Mouse (Mus musculus) embryo, embryonic 11.5 days (tissue): ENCODE measurements around the gene Dtnb.

Source experiments
- DNase-seq: peaks from one replicate; pipeline ENCODE4 v3.0.0-alpha.2; 2012; ENCODE audit warnings: low read depth, low spot score

Dtnb gene

DNA sequence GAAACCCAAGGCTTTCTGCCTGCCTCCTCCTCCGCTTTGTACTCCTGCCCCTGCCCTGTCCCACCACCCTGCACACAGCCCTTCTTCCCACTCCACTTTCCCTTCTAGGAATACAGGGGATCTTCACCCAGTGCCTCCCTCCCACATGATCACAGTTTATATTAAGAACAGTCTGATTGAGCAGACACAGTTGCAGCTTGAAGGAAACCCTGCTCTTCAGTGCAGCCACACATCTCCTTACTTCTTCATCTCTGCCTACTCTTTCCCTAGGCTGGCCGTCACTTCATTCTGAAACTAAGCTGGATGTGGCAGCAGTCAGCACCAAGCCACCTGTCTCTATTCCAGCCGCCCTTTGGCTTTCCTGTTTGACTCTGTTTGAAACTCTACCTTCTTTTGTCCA lies 201.5 kb downstream of the Dtnb start:
- DNase-seq: no peak

DNA sequence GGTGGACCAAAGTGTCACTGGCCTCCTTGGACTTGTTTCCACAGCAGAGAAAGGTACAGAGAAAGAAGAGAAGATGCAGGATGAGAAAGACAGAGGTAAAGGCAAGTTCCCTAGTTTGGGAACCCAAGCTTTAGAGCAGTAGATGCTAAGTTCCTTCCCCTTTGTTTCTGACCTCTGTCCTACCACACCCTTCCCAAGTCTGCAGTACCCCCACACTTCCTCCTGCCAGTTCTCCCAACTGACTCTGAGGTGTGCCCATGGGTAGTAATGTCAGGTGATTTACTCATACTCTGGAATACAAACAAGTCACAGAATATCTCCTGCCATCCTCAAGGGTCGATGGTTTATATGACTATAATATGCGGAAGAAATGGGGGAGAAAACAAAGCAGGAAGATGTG lies 203.8 kb downstream of the Dtnb start:
- no peak for DNase-seq

GRCm38 (mm10) chr12:3777682-3778081 lies 205.5 kb downstream of the Dtnb start:
- DNase-seq: no peak

DNA sequence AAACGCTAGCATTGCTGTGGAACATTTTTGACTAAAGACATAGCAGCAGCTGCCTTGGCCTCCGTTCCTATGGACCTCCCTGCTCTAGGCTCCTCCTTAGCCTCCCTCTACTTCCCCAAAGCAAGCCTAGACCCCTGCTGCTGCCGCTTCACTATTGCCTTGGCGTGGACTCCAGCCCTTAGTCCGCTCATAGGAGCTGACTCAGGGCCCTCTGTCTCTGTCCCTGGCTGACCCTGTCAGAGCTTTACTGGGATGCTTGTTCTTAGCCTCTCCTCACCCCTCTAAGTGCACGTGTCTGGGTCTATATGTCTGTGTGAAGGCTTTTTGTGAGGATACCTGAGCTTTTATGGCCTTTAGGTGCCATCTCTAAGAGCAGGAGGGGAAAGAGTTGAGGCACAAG lies 206.1 kb downstream of the Dtnb start:
- DNase-seq: no peak

GRCm38 (mm10) chr12:3779639-3780038 lies 207.5 kb downstream of the Dtnb start:
- no peak for DNase-seq

DNA sequence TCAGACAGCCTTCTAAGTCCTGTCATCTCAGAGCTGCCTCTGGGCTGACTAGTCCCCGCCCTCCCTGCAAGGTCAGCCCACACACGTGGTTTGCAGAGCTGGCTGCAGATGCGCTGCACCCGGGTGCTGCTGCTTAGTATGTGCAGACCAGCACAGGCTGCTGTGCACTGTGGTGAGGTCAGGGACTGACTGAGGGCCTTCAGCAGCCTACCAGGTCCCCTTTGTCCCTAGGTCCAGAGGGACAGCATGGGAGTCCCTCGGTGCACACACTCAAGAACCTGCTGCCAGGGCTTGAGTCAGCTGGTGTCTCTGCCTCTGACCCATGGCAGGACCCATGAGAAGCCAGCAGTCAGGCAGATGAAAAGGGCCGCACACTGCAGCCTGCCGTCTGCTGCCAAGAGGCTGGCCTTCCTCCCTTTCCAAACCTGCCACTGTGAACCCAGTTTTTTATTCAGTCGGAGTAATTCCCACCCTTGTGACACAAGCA lies 208.3 kb downstream of the Dtnb start:
- no peak for DNase-seq

DNA sequence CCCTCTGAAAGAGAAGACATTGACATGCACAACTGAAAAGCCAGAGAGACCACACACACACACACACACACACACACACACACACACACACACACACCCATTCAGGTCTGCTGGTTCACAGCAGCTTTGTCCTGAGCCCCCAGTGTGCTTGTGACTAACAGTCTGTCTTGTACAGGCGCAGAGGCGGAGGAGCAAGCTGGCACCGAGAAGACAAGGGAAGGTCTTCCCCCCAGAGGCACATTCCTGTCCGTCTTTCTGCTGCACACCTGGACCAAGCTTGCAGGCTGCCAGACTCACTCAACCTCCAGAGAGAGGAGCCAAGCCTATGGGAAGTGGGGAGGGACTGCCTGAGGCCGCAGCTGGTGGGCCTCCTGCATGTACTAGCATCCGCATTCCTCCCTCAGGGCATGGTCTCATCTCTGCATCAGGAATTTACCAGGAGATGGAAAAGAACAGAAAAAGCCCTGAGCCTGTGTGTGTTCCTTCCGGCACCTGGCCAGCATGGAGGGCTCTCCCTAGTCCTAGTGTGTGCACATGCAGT lies 208.8 kb downstream of the Dtnb start:
- peak; percentile 46 for DNase-seq

- DNase-seq: peak; percentile 71
Observed at GRCm38 (mm10) chr12:3781482-3781881, 209.3 kb downstream of the Dtnb start.

DNA sequence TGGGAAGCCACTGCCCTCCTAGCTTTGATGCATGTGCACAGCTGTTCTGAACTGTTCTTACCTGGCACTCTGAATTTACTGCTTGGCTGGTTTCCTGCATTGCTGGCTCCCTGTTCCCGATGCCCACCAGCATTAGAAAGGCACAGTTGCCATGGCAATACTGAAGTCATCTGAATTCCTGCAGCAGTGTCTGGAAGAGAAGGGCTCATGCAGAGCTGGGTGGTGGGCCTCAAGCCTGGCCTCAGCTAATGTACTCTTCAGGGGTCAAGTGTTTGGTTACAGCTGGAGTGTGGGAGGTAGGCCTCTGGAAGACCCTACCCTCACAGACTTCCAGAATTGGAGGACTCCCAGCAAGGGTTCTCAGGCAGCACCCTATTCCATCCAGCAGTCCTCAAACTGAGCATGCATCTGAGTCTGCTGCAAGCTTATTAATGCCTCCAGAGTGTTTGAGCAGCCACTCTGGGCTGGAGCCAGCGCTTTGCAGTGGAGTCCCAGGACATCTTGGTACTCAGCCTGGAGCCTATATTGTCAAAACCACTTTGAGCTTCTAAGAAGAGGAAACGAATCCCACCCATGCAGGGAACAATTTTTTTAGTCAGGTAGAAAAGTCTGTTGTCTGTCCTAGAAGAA lies 211.1 kb downstream of the Dtnb start:
- no peak for DNase-seq

GRCm38 (mm10) chr12:3784258-3784657 lies 212.1 kb downstream of the Dtnb start:
- DNase-seq: no peak

DNA sequence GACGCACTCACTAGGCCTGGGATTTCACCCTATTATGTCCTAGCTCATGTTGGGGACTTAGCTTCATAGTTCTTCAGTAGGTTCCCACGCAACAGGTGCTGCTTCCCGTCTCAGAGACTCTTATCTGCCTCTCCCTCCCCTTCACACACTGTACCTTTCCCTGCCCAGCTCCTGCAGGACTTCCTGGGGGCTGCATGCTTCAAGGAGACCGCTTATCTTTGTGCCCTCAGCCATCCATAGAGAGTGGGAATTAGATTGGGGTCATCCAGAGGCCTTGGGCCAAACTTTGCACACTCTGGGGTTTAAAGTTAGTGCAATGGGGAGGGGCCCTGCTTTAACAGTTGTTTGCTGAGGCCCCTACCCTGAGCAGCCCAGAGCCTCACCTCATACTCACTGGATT lies 212.5 kb downstream of the Dtnb start:
- DNase-seq: no peak

DNA sequence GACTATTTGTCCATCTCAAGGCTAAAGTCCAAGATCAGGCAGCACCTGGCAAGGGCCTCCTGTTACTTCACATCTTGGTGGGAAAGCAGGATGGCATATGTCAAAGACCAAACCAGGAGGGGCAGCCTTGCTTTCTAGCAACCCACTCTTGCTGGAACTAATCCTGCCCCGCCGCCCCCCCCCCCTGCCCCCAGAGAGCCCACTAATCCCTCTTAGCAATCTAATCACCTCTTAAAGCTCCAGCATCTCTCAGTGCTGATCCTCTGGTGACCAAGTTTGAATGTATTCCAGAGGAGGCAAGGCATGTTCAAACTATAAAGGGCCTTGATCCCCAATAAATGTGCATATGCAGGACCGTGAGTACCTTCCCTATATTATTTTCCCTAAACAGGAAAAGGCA lies 214.9 kb downstream of the Dtnb start:
- no peak for DNase-seq

- no peak for DNase-seq
Observed at GRCm38 (mm10) chr12:3787541-3787940, 215.4 kb downstream of the Dtnb start.

DNA sequence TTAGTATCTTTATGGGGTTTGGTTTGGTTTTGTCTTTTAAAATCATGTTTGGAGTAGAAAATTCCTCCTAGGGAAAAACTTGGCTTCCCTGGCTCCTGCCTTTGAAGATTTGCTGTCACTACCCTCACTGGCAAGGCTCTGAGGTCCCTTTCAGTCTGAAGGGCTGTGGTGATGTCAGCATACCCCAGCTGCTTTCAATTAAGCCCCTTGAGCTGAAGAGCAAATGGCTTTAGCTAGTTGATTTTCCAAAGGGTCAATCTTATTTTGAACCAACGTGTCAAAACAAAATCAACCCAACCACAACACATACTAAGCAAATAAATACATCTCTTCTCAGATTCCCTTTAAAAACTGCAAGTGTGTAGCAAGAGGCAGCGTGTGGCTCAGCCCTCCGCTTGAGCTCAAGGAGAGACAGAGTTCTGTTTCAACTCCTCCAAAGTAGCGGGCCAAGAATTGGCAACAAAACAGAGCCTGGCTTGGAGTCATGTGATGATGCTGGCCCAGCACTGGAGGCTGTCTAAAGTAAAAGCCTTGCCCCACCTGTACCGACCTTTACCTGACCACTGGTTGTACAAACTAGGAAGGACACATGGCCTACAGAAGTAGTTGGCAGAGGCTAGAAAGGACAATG lies 216.4 kb downstream of the Dtnb start:
- no peak for DNase-seq

GRCm38 (mm10) chr12:3789626-3790185 lies 217.5 kb downstream of the Dtnb start:
- no peak for DNase-seq

DNA sequence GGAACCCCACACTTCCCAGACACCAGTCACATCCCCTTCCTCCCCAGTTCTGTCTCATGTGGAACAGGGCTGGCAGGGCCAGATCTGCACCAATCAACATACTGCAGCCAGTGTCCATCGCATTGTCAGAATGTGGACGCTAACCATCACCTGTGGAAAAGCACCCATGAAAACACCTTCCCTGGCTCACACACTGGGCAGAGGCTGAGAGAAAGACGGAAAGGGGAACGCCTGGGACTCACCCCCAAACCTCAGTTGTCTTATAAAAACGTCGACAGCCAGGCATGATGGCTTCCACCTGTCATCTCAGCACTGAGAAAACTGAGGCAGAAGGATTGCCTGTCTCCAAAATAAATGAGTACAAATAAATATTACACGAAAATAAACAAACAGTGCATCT lies 219.1 kb downstream of the Dtnb start:
- no peak for DNase-seq

DNA sequence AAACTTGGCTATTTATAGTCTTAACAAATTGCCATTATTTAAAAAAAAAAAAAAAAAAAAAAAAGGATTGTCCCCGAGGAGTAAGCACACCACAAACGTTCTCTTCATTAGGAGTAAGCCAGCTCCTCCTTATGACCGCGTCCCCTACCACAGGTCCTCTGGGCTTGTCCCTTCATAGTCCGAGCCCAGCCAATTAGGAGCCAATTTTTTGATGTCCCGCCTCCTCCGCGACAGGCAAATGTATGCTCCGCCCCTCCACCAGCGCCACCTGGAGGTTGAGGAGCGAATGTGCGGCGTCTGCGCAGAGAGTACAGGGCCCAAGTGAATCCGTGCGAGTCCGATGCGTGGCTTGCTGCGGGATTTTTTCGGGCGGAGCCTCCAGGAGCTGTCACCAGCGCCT lies 219.6 kb downstream of the Dtnb start:
- peak; percentile 88 for DNase-seq

DNA sequence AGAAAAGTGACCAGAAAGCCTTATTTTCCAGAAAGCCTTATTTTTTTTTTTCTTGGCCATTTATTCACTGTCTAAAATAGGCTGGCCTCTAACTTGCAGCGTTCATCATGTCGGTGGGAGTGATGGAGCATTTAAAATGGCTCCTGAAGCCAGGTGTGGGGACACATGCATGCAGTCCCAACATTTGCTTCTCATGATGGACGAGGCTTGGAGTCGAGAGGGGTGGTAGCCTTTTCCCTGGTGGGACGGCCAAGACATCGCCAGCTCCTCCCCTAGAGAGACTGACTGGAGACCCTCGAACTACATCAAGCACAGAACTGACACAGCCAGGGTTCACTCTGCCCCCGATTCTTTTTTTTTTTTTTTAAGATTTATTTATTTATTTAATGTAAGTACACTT lies 220.1 kb downstream of the Dtnb start:
- no peak for DNase-seq

GRCm38 (mm10) chr12:3795569-3795968 lies 223.4 kb downstream of the Dtnb start:
- no peak for DNase-seq

- no peak for DNase-seq
Observed at GRCm38 (mm10) chr12:3799551-3799950, 227.4 kb downstream of the Dtnb start.

GRCm38 (mm10) chr12:3805852-3806251 lies 233.7 kb downstream of the Dtnb start, which contains the start of gene Dnmt3a:
Dnmt3a (plus strand) TSS chr12:3806007.
- no peak for DNase-seq

DNA sequence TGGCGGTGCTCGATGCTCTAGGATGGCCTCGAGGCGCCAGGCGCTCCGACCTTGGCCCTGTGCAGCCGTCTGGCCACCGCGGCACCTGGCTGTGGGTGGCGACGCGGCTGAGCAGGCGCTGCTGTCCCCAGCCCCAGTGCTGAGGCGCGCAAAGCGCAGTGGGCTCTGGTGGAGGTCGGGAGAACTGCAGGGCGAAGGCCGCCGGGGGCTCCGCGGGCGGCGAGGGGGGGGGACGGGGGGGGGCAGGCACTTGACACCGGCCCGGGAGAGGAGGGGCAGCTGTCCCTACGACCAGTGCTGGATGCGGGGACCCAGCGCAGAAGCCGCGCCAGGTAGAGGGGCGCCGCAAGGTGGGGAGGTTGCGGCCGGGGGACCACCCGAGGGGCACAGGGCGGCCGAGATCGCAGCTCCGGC lies 234.1 kb downstream of the Dtnb start:
- peak; percentile 67 for DNase-seq
